Mouse (Mus musculus) liver, embryonic 14.5 days (tissue): ENCODE measurements around the gene Spata32.

Experiments
- CTCF ChIP-seq: IDR thresholded peaks from 2 replicates; pipeline ENCODE4 v1.5.1; 2016; ENCODE audit warnings: antibody characterized with exemption, low read depth, control low read depth
- EP300 ChIP-seq: IDR thresholded peaks from 2 replicates; pipeline ENCODE4 v1.6.1; 2016; ENCODE audit warnings: antibody characterized with exemption, low read depth

DNA sequence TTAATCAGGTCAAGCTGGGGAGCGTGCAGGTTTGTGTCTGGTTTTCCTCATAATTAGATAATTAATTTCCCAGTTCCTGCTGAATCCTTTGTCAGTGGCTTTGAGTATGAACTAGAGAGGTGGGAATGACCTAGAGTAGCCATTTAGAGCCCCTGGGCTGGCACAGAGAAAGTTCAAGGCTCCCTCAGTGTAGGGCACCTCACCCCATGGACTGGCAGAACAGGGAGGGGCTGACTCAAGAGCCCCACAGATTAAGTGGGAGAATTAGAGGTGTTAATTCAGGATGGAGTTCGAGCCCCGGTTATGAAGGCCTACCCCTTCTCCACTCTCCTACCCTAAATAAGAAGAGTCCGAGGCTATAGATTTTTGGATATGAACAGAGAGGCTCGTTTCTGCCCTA, 48.6 kb downstream of the Spata32 start:
- TF ChIP-seq EP300 = no peak
- TF ChIP-seq CTCF = no peak
